ENCODE assay signal across 8 mouse cellular contexts in the genomic region with DNA sequence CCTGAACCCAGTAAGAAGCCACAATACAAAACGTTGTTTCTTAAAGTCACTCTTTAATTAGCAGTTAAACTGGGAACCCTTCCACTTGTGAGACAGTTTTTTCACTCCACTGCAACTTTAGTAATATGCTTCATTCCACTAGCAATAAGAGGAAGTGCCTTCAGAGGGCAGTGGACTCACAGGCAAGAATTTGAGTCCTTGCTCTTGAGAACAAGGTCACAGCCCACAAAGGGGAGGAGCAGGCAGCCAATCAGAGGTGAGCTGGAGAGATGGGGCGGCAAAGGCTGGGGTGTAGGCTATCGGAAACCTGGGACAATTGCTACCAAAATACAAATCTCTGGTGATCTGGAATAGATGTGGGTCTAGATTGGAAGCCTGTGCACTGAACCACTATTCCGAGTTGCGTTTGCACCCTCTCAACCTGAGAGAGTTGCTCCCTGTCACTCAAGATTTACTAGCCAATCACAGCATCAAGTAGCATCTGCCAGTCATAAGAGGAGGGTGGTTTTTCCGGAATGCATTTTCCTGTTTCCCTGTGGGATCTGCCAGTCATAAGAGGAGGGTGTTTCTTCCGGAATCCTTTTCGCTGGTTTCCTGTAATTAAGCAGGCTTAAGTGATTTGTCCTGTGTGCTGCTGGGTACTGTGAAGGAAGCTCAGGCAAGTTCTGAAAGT. TPM values are rescaled to one million over a fixed set of nuclear protein-coding genes. Genes with fewer than 3 reads are reported as not detected.
ATAC-seq lines count a peak whose summit lies in the region.
"Not testable (repeated sequence)": the region's sequence is repeated elsewhere in the genome, so short reads cannot be mapped to it uniquely, and the experiment has no call there.

A gene (plus strand): TSS at position 586 of the 673 bp plus-strand sequence.

- H3K27ac ChIP-seq in forebrain, embryonic 13.5 days; heart, embryonic 15.5 days; limb, embryonic 13.5 days; lung, embryonic 15.5 days; midbrain, embryonic 15.5 days; stomach, embryonic 15.5 days: not testable (repeated sequence)

- not testable (repeated sequence) for H3K4me2 ChIP-seq in forebrain, embryonic 13.5 days; heart, embryonic 15.5 days; limb, embryonic 13.5 days (replicated peaks); lung, embryonic 15.5 days; midbrain, embryonic 15.5 days; stomach, embryonic 15.5 days

- H3K9me3 ChIP-seq in forebrain, embryonic 13.5 days (replicated peaks); heart, embryonic 15.5 days (replicated peaks); limb, embryonic 13.5 days; lung, embryonic 15.5 days; midbrain, embryonic 15.5 days; stomach, embryonic 15.5 days: not testable (repeated sequence)

- not testable (repeated sequence) for H3K36me3 ChIP-seq in forebrain, embryonic 13.5 days (ENCODE audit: poor library complexity, severe bottlenecking); heart, embryonic 15.5 days; limb, embryonic 13.5 days; lung, embryonic 15.5 days; midbrain, embryonic 15.5 days (replicated peaks); stomach, embryonic 15.5 days

- H3K9ac ChIP-seq in forebrain, embryonic 13.5 days; heart, embryonic 15.5 days; limb, embryonic 13.5 days; lung, embryonic 15.5 days; midbrain, embryonic 15.5 days; stomach, embryonic 15.5 days: not testable (repeated sequence)

- H3K4me3 ChIP-seq in forebrain, embryonic 13.5 days; heart, embryonic 15.5 days; limb, embryonic 13.5 days; lung, embryonic 15.5 days; midbrain, embryonic 15.5 days; stomach, embryonic 15.5 days (replicated peaks): not testable (repeated sequence)

- not testable (repeated sequence) for H3K27me3 ChIP-seq in forebrain, embryonic 13.5 days; heart, embryonic 15.5 days; limb, embryonic 13.5 days; lung, embryonic 15.5 days; midbrain, embryonic 15.5 days (replicated peaks); stomach, embryonic 15.5 days (replicated peaks)

- not testable (repeated sequence) for H3K4me1 ChIP-seq in forebrain, embryonic 13.5 days; heart, embryonic 15.5 days (replicated peaks); limb, embryonic 13.5 days; lung, embryonic 15.5 days; midbrain, embryonic 15.5 days; stomach, embryonic 15.5 days

- peak; percentile 94; the same call in 1 of the 2 replicates for ATAC-seq in cerebellum, adult (ENCODE audit: insufficient number of reproducible peaks, low FRiP score, low TSS enrichment)
- ATAC-seq in forebrain, embryonic 13.5 days = peak; percentile 100
- peak; percentile 93 for ATAC-seq in heart, embryonic 15.5 days (replicated peaks; ENCODE audit: insufficient number of reproducible peaks, insufficient read depth, low FRiP score, low read depth)
- ATAC-seq in inflammation-experienced regulatory T-cells, adult 6 months = peak; percentile 99
- peak; percentile 95 for ATAC-seq in limb, embryonic 13.5 days (ENCODE audit: low FRiP score, low read depth)
- peak; percentile 93; the same call in 1 of the 2 replicates for ATAC-seq in lung, embryonic 15.5 days (ENCODE audit: borderline replicate concordance, extremely low read depth, low FRiP score, low TSS enrichment)
- peak; percentile 100 for ATAC-seq in midbrain, embryonic 15.5 days (replicated peaks)
- peak; percentile 97 for ATAC-seq in stomach, embryonic 15.5 days (ENCODE audit: insufficient read depth, low FRiP score, low read depth)

- no CpG with 5 or more reads among the region's 8 CpGs for WGBS in forebrain, embryonic 13.5 days
- no CpG with 5 or more reads among the region's 8 CpGs for whole genome bisulfite sequencing in heart, embryonic 15.5 days
- no CpG with 5 or more reads among the region's 8 CpGs for WGBS in limb, embryonic 13.5 days
- WGBS in lung, embryonic 15.5 days = no CpG with 5 or more reads among the region's 8 CpGs
- no CpG with 5 or more reads among the region's 8 CpGs for WGBS in midbrain, embryonic 15.5 days
- WGBS in stomach, embryonic 15.5 days = no CpG with 5 or more reads among the region's 8 CpGs

RNA-seq across cellular contexts. Expression of the gene that starts here (rescaled TPM):
- 3.2 and 4.1 TPM in 2 replicates for polyA plus RNA-seq in forebrain, embryonic 13.5 days (2015; fragmentation: Nextera tagmentation; extraction: Ambion mirVana)
- polyA plus RNA-seq in heart, embryonic 15.5 days (2015; fragmentation: Nextera tagmentation; extraction: Ambion mirVana) = 6.1 and 6.4 TPM in 2 replicates
- 10 to 100 TPM in 2 of 3 experiments, 1 to 10 TPM in 1; 8.5 to 12.5 (median 10.9) TPM for polyA plus RNA-seq in inflammation-experienced regulatory T-cells, adult 6 months (2017; shearing (Covaris generic))
- 5.7 and 6.1 TPM in 2 replicates for polyA plus RNA-seq in limb, embryonic 13.5 days (2015; fragmentation: Nextera tagmentation; extraction: Ambion mirVana)
- polyA plus RNA-seq in lung, embryonic 15.5 days (2015; fragmentation: Nextera tagmentation; extraction: Ambion mirVana) = 6.2 and 6.4 TPM in 2 replicates
- polyA plus RNA-seq in midbrain, embryonic 15.5 days (2015; fragmentation: Nextera tagmentation; extraction: Ambion mirVana) = 4.1 and 5.0 TPM in 2 replicates
- polyA plus RNA-seq in stomach, embryonic 15.5 days (2015; fragmentation: Nextera tagmentation; extraction: Ambion mirVana) = 5.5 and 6.4 TPM in 2 replicates
